Mouse (Mus musculus): ENCODE measurements around the gene Stac.

- TF ChIP-seq POLR2A (IDR thresholded peaks at IDR 0.05; ENCODE audit: insufficient read depth, low read depth, low read length) (no peak), CTCF (IDR thresholded peaks at IDR 0.05) (no peak), EP300 (IDR thresholded peaks at IDR 0.05; ENCODE audit: insufficient read depth, low read depth, low read length) (no peak)
Observed at GRCm38 (mm10) chr9:111724981-111725593, 34.9 kb upstream of the Stac start.
